Mouse (Mus musculus): ENCODE data around the gene Cntrl. TPM values are rescaled to one million over a fixed set of nuclear protein-coding genes. Genes with fewer than 3 reads are reported as not detected.

Gene Cntrl
- polyA plus RNA-seq, 2 experiments, result 8.0 to 12.0 TPM

DNA sequence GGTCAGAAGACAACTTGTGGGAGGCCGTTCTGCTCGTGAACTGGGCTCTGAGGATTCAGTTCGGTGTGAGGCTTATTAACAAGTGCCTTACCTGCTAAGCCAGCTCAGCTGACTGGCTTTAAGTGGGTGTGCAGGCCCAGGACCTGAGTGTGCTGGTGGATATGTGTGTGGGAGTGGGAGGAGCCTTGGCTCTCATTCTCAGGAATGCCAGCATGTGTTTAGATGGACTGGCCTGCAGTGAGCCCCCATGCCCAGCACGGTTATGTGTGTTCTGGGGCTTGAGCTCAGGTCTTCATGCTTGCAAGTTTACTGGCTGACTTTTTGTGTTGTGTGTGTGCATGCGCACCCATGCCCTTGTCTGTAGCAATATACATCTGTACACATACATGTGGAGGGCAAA lies 64.4 kb downstream of the Cntrl start:
- no peak overlapping the region for H3K27ac ChIP-seq
- peaks cover 0 to 3% of the 10 kb centered on the region in 2 experiments; a peak in 1 of 4 replicates for H3K4me1 ChIP-seq (replicated peaks; ENCODE audit: control insufficient read depth in 2 of 2, insufficient read depth in 2 of 2, low read length in 1 of 2)
- H3K27me3 ChIP-seq (ENCODE audit: control insufficient read depth, insufficient read depth, low read length), result no peaks in the 10 kb centered on the region
- H3K9me3 ChIP-seq (ENCODE audit: control insufficient read depth, low read length), result no peaks in the 10 kb centered on the region
- DNase-seq (ENCODE audit: low read depth in 3 of 3, low spot score in 3 of 3) (no peak), ATAC-seq (ENCODE audit: insufficient read depth) (no peak)
- WGBS (ENCODE audit: insufficient replicate concordance), result 80% methylated on average over 5 of the region's 5 CpGs
- H3K36me3 ChIP-seq (replicated peaks; ENCODE audit: control insufficient read depth, insufficient read depth, low read depth), result peaks cover 24% of the 10 kb centered on the region
- no peak overlapping the region for H3K4me3 ChIP-seq (ENCODE audit: insufficient read depth in 1 of 2, low read depth in 2 of 2, low read length in 2 of 2)
- no peak overlapping the region for H3K9ac ChIP-seq (replicated peaks)
- TF ChIP-seq EP300 (IDR thresholded peaks at IDR 0.05; ENCODE audit: low read depth) (no peak), CTCF (IDR thresholded peaks at IDR 0.05; ENCODE audit: low read depth) (no peak)
- no peak overlapping the region for H3K4me2 ChIP-seq (ENCODE audit: low read depth)

DNA sequence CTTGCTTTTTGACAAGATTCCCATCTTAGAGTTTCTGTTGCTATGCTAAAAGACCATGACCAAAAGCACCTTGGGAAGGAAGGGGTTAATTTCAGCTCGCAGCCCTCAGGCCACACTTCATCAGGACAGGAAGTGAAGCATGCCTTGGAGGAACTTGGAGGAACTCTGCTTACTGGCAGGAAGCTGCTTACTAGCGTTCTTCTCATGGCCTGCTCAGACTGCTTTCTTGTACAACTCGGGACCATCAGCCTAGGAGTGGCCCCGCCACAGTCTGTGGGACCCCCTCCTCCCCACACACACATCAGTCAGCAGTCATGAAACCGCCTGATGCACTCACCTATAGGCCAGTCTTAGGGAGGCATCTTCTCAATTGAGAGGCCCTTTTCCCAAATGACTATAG lies 64.8 kb downstream of the Cntrl start:
- peaks cover 0 to 3% of the 10 kb centered on the region in 2 experiments; a peak in 1 of 4 replicates for H3K4me1 ChIP-seq (replicated peaks; ENCODE audit: control insufficient read depth in 2 of 2, insufficient read depth in 2 of 2, low read length in 1 of 2)
- H3K36me3 ChIP-seq (replicated peaks; ENCODE audit: control insufficient read depth, insufficient read depth, low read depth), result peaks cover 28% of the 10 kb centered on the region
- no peak overlapping the region for H3K27ac ChIP-seq
- no peak for TF ChIP-seq EP300 (IDR thresholded peaks at IDR 0.05; ENCODE audit: low read depth)
- H3K27me3 ChIP-seq (ENCODE audit: control insufficient read depth, insufficient read depth, low read length), result no peaks in the 10 kb centered on the region
- no peak overlapping the region for H3K9ac ChIP-seq (replicated peaks)
- ATAC-seq (ENCODE audit: insufficient read depth) (no peak), DNase-seq (ENCODE audit: low read depth in 3 of 3, low spot score in 3 of 3) (no peak)
- H3K4me3 ChIP-seq (ENCODE audit: insufficient read depth in 1 of 2, low read depth in 2 of 2, low read length in 2 of 2), result no peak overlapping the region
- H3K4me2 ChIP-seq (ENCODE audit: low read depth), result no peak overlapping the region
- WGBS (ENCODE audit: insufficient replicate concordance), result 29% methylated on average over 5 of the region's 5 CpGs
- H3K9me3 ChIP-seq (ENCODE audit: control insufficient read depth, low read length), result no peaks in the 10 kb centered on the region

DNA sequence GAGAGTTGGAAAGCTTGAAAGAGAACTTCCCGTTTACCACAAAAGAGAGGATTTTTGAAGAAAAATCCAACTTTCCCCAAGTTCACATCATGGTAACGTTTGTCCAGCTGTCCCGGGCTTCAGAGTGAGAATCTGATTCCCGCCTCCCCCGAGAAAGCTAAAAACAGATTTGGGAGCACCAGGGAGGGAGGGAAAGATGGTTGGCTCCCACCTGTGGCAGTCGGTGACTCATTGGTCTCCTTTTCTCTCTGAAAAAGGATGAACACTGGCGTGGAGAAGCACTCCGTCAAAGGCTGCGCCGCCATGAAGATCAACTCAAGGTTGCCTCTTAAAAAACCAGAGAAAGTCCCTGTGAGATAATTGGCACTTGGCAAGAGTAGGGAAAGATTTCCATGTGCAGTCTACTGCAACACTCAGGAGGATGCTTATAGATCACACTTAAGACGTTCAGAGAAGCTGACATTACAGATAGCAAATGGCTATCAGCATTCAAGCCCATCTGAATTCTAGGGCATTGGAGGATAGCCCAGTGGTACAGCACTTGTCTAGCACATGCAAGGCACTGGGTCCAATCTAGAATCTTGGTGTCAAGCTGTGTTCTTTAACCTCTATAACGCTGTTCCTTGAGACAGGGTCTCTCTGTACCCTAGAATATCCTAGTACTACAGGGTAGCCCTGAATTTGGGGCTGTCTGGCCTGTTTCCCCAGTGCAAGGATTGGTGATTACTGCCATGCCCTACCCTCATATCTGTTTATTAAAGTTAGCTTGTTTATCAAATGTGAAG lies 66.2 kb downstream of the Cntrl start:
- TF ChIP-seq EP300 (IDR thresholded peaks at IDR 0.05; ENCODE audit: low read depth), result no peak
- TF ChIP-seq CTCF (IDR thresholded peaks at IDR 0.05; ENCODE audit: low read depth), result no peak
- no peak for DNase-seq (ENCODE audit: low read depth in 3 of 3, low spot score in 3 of 3)
- H3K9ac ChIP-seq (replicated peaks), result no peak overlapping the region
- no peak overlapping the region for H3K27ac ChIP-seq
- no peak overlapping the region for H3K4me2 ChIP-seq (ENCODE audit: low read depth)
- no peaks in the 10 kb centered on the region for H3K27me3 ChIP-seq (ENCODE audit: control insufficient read depth, insufficient read depth, low read length)
- H3K4me1 ChIP-seq (replicated peaks; ENCODE audit: control insufficient read depth in 2 of 2, insufficient read depth in 2 of 2, low read length in 1 of 2), result peaks cover 0 to 3% of the 10 kb centered on the region in 2 experiments; a peak in 1 of 4 replicates
- no peaks in the 10 kb centered on the region for H3K9me3 ChIP-seq (ENCODE audit: control insufficient read depth, low read length)
- H3K36me3 ChIP-seq (replicated peaks; ENCODE audit: control insufficient read depth, insufficient read depth, low read depth), result peaks cover 38% of the 10 kb centered on the region
- ATAC-seq (ENCODE audit: insufficient read depth), result no peak
- no peak overlapping the region for H3K4me3 ChIP-seq (ENCODE audit: insufficient read depth in 1 of 2, low read depth in 2 of 2, low read length in 2 of 2)
- 82% methylated on average over 12 of the region's 12 CpGs for WGBS (ENCODE audit: insufficient replicate concordance)

DNA sequence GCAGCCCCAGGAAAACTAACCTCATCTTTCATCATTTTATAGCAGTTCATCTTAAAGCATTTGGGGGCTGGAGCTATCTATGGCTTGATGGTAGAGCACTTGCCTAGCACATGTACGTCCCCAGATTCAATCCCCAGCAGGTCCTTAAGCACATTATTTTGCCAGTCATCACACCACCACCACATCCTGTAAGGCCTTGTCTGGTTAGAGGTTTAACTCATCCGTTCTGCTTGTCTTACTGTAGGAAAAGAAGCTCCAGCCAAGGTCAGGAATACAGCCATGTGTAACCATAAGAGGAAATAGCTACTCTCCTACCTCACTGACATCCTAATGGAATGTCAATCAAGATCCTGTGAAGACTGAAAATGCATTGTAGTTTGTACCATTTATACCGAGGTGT lies 68.9 kb downstream of the Cntrl start:
- Histone ChIP-seq H3K27me3 (ENCODE audit: control insufficient read depth, insufficient read depth, low read length) (no peaks in the 10 kb centered on the region), H3K9me3 (ENCODE audit: control insufficient read depth, low read length) (no peaks in the 10 kb centered on the region), H3K36me3 (replicated peaks; ENCODE audit: control insufficient read depth, insufficient read depth, low read depth) (peaks cover 51% of the 10 kb centered on the region), H3K4me3 (ENCODE audit: insufficient read depth in 1 of 2, low read depth in 2 of 2, low read length in 2 of 2) (no peak overlapping the region), H3K4me1 (replicated peaks; ENCODE audit: control insufficient read depth in 2 of 2, insufficient read depth in 2 of 2, low read length in 1 of 2) (peaks cover 0 to 3% of the 10 kb centered on the region in 2 experiments; a peak in 1 of 4 replicates), H3K9ac (replicated peaks) (no peak overlapping the region), H3K4me2 (ENCODE audit: low read depth) (no peak overlapping the region), H3K27ac (no peak overlapping the region)
- no peak for ATAC-seq (ENCODE audit: insufficient read depth)
- 57% methylated on average over 3 of the region's 3 CpGs for WGBS (ENCODE audit: insufficient replicate concordance)
- DNase-seq (ENCODE audit: low read depth in 3 of 3, low spot score in 3 of 3), result no peak
- no peak for TF ChIP-seq EP300 (IDR thresholded peaks at IDR 0.05; ENCODE audit: low read depth)
- no peak for TF ChIP-seq CTCF (IDR thresholded peaks at IDR 0.05; ENCODE audit: low read depth)

DNA sequence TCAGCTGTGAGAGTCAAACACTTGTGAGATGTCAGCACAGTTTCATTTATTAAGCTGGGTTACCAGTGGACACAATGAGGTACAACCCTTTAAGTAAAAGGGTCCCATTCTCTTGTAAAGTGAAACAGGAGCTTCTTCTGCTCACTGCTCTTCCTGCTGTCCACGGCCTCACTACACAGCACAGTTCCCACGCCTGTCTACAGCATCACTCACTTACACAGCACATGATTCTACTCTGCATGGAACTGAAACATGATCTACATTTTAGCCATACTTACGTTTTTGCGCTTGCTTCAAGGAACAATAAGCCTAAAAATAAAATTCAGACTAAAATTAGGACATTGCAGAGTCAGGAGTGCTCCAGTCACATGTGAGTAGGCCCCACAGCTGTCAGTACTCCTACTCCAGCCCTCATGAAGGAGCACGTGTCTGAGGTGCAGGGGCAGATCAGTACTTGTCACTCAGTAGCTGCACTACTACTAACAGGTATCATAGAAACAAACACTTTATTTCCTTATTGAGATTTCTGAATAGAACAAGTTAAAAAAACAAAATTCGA lies 73.9 kb downstream of the Cntrl start:
- Histone ChIP-seq H3K4me1 (replicated peaks; ENCODE audit: control insufficient read depth in 2 of 2, insufficient read depth in 2 of 2, low read length in 1 of 2) (no peaks in the 10 kb centered on the region), H3K9ac (replicated peaks) (no peak overlapping the region), H3K36me3 (replicated peaks; ENCODE audit: control insufficient read depth, insufficient read depth, low read depth) (peaks cover 59% of the 10 kb centered on the region), H3K27me3 (ENCODE audit: control insufficient read depth, insufficient read depth, low read length) (no peaks in the 10 kb centered on the region), H3K27ac (no peak overlapping the region), H3K4me3 (ENCODE audit: insufficient read depth in 1 of 2, low read depth in 2 of 2, low read length in 2 of 2) (no peak overlapping the region), H3K9me3 (ENCODE audit: control insufficient read depth, low read length) (no peaks in the 10 kb centered on the region), H3K4me2 (ENCODE audit: low read depth) (no peak overlapping the region)
- DNase-seq (ENCODE audit: low read depth in 3 of 3, low spot score in 3 of 3) (no peak), ATAC-seq (ENCODE audit: insufficient read depth) (no peak)
- WGBS (ENCODE audit: insufficient replicate concordance), result 78% methylated on average over 6 of the region's 6 CpGs
- TF ChIP-seq CTCF (IDR thresholded peaks at IDR 0.05; ENCODE audit: low read depth) (no peak), EP300 (IDR thresholded peaks at IDR 0.05; ENCODE audit: low read depth) (no peak)
